Mouse (Mus musculus) thymus, postnatal 36 days (tissue): ENCODE data around the gene Bmf.

Source experiments
- DNase-seq, 2 experiments: peaks; one replicate each; pipeline ENCODE4 v3.0.0; 2022; ENCODE audit warnings: mixed read lengths in 2 of 2

The Bmf gene

DNA sequence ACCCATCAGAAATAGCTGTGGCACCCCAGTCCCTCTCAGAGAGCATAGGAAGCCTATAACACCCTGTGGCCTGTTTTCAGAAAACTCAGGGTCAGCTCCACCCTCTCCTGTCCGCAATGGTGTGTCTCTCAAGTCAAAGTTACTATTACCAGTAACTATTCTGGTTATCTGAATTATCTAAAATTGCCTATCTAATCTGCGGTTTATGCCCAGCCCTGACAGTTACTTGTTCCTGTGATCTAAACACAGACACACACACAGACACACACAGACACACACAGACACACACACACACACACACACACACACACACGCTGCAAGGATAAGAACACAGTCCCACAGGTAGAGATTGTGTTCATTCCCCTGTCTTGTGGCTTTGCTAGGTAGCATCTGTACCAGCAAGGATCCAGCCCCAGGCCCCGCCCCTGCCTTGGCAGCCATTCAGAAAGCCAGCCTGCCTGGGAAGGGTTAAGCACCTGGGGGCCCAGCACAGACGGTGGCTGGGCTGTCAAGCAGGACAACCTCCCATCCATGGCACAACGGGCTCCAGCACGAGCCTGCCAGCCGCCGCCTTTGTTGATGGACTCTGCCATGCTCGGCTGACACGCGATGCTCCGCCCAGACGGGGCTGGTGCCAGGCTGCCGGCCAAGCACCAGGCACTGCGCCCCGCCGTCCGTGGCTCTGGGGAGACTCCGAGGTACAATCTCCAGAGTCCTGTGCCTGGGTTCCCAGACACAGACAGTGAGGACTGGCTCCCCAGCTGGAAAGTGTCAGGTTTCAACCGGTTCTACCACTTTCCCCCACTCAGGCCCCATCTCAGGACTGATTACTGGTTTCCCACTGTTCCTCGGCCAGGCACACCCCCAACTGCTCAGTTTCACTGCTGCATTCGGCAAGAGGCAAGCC is 5.3 kb downstream of the Bmf start:
- DNase-seq = peak; percentile 81 to 87

- no peak for DNase-seq
These were observed 6.4 kb downstream of the Bmf start for GRCm38 (mm10) chr2:118542971-118543573.

GRCm38 (mm10) chr2:118541716-118542115 is 7.8 kb downstream of the Bmf start:
- no peak for DNase-seq

DNA sequence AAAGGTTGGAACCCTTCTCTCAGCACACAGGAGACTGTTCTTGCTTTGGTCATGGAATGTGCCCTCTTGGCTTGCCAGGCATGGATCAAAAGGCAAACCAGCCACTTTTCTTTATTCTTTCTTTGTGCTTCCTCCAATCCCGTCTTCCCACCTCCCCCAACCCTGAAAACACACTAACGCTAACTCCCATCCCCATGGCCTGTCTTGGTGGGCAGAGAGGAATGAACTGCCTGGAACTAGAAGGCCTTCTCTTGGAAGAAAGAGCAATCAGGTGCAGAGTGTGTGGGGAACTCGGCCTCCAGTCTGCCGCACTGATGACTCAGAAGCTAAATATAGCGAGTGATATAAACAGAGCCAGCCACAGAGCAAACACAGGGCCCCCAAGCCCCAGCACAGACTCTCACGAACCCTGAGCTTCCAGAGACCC is 8.8 kb downstream of the Bmf start:
- DNase-seq = peak; percentile 44 to 60

GRCm38 (mm10) chr2:118539881-118540516 is 9.5 kb downstream of the Bmf start:
- no peak for DNase-seq

DNA sequence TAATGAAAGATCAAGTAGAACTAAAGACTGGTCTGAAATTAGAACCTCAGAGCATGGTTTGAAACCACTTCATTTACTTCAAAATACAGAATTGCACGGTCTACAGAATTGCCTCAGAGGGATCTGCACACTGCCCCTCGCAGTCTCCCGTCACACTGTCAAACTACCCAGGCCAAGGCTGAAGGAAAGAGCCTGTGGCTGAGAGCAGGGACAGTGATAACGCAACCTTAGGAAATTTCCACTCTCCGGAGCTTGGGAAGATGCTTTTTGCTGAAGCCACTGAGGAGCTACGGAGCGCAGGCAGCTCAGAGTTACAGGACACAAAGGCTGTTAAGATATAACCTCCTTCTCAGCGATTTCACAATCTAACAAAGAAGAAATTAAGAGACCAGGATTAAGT is 10.4 kb downstream of the Bmf start:
- no peak for DNase-seq

DNA sequence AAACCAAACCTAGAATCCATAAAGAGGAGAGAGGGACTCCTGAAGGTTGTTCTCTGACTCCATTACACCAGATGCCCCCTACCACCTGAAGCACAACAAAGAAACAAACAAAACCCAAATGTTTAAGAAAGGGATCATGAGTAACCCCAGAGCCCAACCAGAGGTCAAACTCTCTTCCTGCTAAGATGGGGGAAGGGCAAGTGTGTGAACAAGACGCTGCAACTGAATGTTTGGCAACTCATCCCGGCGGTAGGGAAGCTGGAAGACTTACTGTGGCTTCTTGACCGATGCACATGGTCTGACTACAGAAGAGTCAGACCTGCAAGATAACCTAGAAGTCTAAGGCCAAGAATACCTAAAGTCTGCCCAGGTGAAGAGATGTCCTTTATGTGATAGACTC is 12.3 kb downstream of the Bmf start:
- no peak for DNase-seq

GRCm38 (mm10) chr2:118536553-118536952 is 12.9 kb downstream of the Bmf start:
- DNase-seq = no peak

DNA sequence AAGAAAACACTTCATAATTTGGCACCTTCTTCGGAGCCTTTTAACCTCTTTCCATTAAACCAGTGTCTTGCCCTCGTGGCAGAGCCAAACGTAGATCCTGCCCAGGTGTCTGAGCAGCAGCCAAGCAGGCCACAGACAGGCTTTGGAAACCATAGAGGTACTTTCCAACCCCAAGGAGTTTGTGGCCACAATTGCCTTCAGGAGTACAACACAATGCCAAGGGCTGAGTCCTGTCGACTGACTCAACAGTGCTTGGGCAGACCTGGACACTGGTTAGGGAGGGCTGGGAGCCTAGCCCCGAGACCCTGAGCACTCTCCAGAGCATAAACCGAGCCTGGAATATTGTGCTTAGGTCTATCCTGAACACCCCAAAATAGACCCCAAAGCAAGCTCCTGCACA is 13.4 kb downstream of the Bmf start:
- no peak for DNase-seq

GRCm38 (mm10) chr2:118533969-118534368 is 15.5 kb downstream of the Bmf start:
- peak in 1 of 2 experiments; percentile 42 for DNase-seq

- DNase-seq = no peak
These were observed 16.4 kb downstream of the Bmf start for GRCm38 (mm10) chr2:118532855-118533675.

- no peak for DNase-seq
These were observed 17.1 kb downstream of the Bmf start for GRCm38 (mm10) chr2:118532401-118532800.

DNA sequence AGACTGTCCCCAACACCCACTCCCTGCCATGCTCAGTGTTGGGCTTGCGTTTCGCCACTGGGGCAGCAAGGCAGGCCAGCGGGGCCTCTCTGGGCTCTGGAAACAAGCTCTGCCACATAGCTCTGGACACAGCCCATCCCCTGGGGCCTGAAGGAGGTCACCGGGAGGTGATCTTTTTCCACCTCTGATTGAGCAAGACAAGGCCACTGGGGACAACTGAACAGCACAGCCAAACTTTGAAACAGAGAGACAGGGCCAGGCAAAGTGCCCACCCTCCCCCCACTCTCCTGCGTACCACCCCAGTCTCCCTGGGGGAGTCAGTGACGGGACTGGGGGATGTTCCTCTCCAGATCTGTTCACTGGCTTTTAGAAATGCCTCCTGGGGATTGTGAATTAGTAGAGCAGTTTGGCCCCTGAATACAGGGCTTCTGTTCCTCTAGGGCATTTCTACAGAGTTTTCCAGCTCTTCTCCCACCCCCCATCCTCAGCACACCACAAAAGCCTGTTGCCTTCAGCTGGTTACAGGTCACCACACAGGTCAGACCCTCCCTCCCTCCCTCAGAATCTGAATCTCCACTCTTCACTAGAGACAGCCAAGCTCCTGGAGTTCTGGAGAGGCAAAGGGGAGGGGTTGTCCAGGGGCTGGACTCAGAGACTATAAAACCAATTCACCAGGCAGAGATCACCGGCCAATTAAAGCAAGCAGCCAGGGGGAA is 19.9 kb downstream of the Bmf start:
- no peak for DNase-seq

DNA sequence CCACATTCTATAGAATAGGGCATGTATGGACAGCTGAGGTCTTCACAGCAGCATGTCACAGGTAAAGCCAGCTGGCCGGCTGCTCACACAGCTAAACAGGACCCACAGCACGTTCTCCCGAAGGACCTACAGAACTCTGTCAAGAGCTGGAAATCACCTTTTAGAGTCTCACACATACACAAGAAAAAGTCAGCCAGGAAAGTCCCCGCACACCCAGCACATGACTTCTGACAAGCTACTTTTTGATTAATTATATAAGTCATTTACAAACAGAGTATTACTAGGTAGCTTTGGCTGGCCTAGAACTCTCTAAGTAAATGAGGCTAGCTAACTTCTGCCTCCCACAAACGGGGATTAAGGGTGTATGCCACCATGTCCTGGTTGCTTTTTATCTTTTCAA is 22.9 kb downstream of the Bmf start:
- DNase-seq = no peak

GRCm38 (mm10) chr2:118524811-118525210 is 24.7 kb downstream of the Bmf start:
- DNase-seq = peak in 1 of 2 experiments; percentile 44

- DNase-seq = no peak
These were observed 26.2 kb downstream of the Bmf start for GRCm38 (mm10) chr2:118523163-118523730.

GRCm38 (mm10) chr2:118522265-118522664 is 27.2 kb downstream of the Bmf start:
- no peak for DNase-seq

DNA sequence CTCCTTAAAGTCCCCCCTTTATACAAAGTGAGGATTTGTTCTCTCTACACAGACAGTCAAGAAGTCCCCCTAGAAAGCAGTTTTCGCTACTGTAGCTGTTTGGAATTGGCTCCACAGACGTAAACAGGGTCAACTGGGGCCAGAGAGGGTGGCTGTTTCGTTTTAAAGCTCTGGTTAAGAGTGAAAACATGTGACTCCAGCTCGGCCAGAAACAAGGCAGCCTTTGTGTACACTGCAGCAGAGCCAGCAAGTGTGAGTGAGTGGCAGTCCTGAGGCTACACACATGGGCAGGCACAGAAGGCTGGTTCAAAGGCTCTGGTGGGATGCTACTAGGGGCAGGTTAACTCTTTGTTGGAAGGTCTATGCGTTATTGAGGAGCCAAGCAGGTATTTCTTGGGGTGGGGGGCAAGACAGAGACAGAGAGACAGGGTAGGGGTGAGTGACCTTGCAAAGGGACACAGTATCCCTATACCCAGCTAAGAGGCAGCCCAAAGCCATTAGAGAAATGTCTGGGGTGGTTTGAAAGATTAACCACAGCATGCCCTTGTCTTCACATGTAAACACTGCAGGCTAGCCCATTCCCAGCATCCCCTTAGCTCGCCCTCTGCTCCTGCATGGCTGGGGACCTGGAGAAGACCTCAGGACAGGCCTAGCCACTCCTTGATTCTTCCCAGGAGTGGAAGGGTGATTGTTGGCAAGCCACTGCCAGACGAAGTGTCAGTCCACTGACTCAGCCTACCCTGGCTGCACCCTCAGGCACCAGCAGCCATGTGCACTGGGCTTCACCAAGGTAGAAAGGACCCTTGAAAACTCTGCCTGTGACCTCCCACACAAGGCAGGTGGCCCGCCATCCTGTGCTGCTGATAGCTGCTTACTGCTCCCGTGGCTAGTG is 29.2 kb downstream of the Bmf start:
- peak in 1 of 2 experiments; percentile 52 for DNase-seq

DNA sequence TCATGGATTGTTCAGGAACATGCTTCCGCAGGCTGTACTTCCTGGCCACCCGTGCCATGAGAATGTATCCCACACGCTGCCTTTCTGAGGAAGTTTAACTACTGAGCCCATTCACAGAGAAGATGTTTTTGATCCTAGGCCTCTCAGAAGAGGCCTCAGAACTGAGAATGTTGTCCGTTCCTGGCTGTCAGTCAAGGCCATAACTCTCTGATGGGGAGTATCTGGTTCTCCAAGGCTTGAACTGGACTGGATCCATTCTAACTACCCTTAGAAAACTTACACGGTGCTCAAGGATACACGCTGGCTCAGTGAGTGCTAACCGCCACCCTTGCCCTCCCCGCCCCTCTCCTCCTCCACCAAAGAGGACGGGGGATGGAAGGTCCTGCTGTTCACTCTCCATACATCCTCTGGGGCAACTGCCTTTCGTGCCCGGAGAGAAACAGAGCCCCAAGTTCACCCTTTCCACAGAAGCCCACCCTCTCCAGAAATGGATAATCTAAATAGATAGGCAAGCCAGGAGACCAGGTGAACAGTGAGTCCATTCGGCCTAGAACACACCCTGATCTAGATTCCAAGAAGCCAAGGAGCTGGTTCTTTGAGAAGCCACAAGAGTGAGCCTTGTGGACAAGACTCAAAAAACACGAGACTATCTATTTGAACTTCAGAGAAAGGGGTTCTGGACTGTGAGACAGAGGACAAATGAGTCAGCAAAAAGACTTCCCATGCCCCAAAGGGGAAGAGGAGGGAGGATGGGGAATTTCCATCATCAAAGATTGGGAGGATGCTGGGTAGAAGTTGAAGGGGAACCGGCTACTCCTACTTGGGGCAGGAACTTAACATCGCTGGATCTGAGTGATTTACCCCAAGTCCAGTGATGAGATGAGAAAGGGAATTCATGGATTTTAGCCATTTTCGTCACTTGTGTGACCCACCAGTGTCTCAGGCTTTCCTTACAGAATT is 36.8 kb downstream of the Bmf start:
- DNase-seq = no peak
